Mouse (Mus musculus): ENCODE data around the gene Zdhhc5.
"Not testable (repeated sequence)": the region's sequence is repeated elsewhere in the genome, so short reads cannot be mapped to it uniquely, and the experiment has no call there.

Zdhhc5 gene

DNA sequence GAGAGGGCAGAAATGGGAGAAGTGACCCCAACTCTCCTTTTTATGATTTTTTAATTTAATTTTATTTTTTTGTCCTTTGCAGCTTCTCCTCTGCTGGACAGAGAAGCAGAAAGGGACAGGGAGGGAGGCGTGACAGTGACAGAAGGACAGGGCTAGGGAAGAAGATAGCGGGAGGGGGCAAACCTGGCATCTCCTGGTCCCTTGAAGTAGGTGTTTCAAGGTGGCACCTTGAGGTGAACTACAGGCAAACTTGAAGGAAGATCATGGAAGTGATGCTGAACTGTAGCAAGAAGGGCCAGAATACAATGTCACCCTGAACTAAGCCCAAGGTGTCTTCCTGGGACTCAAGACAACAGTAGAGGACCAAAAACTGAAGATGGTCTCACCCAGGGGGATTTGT is 19.9 kb upstream of the Zdhhc5 start:
- no peak for DNase-seq

- peak; percentile 34 to 48 for DNase-seq
Measured at GRCm38 (mm10) chr2:84734351-84734864, 19.4 kb upstream of the Zdhhc5 start.

DNA sequence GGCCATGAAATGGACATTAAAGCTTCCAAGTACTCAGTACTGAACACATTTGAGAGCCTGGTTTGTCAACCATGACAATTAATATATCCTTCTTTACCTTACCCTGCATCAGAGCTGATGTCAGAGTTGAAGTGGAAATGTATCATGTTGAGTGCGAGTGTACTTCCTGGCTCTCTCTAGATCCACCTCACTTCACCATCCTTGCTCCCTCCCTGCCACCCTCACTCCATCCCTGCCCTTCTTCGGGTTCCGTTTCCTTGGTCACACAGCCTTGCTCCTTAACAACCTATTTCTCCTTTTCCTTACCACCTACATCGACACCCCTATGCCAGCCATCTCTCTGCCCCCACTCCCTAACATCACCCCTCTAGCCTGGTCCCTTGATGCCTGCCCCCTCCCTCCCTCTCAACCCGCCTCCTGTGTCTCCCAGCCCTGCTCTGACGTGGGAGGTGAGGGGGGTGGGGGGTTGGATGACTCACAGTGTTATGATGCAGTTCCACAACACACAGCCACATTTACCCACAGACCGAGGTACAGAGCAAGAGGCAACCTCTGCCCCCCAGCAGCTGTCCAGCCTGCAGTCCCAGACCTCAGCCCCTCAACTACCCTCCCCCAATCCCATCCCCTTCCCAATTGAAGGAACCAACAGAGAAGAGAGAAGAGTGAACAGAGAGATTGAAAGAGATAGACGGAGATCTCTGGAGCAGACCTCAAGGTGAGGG is 18.8 kb upstream of the Zdhhc5 start, which contains the start of gene Ypel4:
Gene Ypel4 (plus strand): TSS at position 480 of the 722 bp plus-strand sequence.
- DNase-seq: peak; percentile 65 to 70

- DNase-seq: no peak
Measured at GRCm38 (mm10) chr2:84732394-84732793, 17.4 kb upstream of the Zdhhc5 start.

DNA sequence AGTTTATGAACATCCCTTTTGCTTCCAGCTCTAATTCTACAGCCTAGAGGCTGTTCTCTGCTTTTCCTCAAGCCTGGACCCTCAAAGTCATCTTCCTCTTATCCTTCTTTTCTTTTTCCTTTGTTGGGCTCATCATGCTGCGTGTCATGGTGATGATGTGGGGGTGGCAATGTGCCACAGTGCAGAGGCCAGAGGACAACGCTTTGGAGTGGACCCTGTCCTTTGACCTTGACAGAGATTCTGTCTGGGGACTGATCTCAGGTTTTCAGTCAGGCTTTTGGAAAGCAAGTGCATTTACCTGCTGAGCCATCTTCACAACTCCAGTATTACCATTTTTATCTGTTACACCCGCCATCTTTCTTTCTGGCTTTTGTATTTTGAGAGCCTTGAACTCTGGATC is 16.2 kb upstream of the Zdhhc5 start:
- DNase-seq: no peak

GRCm38 (mm10) chr2:84728191-84728590 is 13.2 kb upstream of the Zdhhc5 start:
- not testable (repeated sequence) for DNase-seq

- peak; percentile 96 to 98 for DNase-seq
Measured at GRCm38 (mm10) chr2:84727172-84727858, 12.3 kb upstream of the Zdhhc5 start, which contains the start of gene Clp1. Gene Clp1, minus strand, starts transcription at chr2:84727350.

DNA sequence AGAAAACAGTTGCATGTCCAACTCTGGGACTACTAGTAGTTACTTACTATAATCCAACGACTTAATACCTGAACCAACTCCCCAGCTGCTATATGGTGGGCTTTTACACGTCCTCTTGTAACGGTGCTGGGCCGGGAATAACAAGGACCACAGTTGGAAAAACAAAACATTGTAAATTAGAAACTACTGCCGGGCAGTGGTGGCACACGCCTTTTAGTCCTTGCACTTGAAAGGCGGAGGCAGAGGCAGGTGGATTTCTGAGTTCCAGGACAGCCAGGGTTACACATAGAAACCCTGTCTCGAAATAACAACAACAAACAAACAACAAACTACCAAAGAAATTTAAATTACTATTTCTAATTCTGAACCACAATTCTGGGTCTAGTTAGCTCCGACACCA is 11.7 kb upstream of the Zdhhc5 start:
- no peak for DNase-seq

GRCm38 (mm10) chr2:84725770-84726169 is 10.8 kb upstream of the Zdhhc5 start:
- DNase-seq: no peak

DNA sequence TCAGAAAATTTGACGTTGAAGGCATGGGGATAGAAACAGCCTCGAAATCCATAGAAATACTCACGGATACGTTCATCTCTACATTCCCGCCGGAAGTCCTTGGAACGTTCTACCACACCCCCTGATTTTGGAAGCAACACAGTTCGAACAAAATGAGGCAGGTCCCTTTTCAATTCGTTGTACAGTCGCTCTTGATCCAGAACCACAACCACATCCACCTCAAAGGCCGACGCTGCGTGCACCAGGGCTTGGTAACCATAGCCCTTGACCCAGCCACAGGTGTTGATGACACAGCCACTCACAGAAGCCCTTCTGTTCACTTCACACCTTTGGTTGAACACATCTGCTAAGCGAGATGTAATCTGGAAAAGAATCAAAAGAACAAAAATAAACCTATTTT is 8.9 kb upstream of the Zdhhc5 start:
- DNase-seq: no peak

GRCm38 (mm10) chr2:84721182-84721581 is 6.2 kb upstream of the Zdhhc5 start:
- no peak for DNase-seq

DNA sequence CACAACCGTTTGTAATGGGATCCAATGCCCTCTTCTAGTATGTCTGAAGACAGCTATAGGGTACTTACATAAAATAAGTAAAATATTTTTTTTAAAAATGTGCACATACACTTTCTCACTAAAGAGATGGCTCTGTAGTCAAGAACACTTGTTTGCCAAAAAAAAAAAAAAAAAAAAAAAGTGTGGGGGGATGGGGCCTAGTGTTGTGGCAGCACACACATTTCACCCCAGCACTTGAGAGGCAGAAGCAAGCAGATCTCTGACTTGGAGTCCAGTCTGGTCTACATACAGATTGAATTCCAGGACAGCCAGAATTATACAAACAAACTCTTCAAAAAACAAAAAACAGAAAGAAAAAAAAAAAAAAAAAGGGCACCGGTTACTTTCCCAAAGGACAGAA is 5.7 kb upstream of the Zdhhc5 start:
- no peak for DNase-seq

- no peak for DNase-seq
Measured at GRCm38 (mm10) chr2:84717357-84717756, 2.4 kb upstream of the Zdhhc5 start.

DNA sequence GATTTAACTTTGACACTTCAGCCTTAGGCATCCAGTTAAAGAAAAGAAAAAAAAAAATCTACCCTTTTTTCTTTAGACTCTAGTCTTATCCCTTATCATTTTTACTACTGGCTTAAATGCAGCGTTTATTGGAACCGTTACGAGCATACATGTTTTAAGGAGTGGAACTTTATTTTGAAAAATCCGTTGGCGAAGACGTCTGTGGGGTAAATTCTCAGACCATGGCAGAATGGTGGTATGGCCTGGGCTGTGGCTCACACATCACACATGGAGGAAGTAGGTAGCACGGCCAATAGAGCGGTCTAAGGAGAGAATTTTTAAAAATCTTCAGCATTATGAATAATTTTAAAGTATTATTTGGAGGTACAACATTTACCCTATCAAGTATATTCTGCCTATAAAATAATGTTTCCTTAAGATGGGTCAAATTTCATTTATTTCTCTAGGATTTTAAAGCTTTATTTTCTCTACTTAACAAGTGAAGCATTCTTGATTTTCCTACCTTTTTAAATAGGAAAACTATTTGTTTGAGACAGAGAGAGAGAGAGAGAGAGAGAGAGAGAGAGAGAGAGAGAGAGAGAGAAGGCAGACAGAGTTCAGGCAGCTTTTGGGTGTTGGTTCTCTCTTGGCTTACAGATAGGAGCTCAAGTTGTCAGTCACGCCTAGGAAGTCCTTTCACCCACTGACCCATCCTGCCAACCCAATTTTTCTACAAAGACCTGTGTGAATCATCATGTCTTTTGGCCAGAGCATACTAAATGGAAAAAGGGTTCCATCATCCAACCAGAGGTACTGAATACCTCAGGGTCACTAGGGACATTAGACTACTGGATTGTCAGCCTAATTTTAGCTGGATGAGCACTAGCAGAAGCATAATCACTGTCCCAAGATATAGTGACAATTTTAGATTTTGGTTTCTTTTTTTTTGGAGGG is 1.7 kb upstream of the Zdhhc5 start:
- DNase-seq: no peak

DNA sequence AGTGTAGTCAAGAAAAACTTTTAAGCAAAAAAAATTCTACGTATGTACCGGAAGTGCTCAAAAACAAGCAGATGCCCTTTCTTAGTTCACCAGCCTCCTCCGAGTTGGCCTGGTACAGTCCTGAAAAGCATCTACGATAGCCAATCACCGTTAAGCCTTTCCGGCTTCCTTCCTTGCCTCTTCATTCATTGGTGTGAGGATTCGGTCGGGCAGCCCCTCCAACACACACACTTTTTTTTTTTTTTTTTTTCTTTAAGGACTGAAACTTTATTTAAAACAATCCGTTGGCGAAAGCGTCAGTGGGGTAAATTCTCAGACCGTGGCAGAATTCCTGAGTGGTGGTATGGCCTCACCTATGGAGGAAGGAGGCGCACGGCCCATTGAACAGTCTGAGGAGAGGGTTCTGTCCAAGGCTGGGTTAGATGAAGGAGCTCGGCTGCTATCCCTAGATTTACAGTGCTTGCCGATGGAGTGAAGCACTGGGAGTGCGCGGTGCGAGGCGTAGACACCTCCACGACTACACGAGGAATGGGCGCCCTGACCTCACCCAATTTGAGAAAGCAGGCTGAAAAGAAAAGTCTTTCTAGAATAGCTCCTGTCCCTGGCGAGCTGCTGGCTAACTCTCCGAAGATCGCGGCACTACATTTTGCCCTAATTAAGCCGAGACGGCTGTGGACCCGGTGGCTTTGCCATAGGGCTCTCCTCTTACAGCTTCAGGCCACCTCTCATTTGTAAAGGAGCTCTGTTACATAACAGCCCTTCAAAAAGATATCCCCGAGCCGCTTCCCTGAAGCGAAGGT is 782 bp upstream of the Zdhhc5 start:
- peak; percentile 72 to 87 for DNase-seq

DNA sequence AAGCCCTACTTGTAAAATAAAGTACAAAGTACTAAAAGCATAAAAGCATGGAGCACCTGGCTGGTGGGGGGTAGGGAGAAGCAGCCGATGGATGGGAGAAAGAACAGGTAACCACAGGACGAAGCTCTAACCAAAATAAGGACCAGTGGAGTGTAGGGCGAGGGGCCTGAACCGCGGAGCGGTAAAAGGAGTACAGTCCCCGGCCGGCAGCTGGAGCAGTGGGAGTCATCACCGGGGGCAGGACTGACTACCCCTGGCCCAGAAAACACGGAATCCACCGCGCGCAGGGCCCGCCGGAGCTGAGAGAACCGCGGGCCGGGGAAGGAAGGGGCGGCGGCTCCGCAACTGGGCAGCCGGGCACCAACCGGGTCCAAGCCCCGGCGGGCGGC is 564 bp downstream of the Zdhhc5 start:
- DNase-seq: no peak

DNA sequence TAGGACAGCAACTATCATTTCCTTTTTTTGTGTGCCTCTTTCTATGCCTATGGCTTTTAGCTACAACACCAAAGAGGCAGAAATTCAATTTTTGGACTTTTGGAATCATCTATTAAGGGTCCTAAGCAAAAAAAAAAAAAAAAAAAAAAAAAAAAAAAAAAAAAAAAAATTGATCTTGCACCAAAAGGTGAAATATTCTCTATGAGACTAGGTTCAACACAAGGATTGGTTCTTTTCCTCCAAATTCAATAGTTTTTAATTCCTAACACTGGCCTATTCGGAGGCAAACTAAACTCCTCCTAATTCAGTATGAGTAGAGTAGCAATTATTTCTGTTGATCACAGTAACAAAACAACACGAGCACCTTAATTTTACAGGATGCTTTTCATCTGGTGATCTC is 3.1 kb downstream of the Zdhhc5 start:
- DNase-seq: no peak

DNA sequence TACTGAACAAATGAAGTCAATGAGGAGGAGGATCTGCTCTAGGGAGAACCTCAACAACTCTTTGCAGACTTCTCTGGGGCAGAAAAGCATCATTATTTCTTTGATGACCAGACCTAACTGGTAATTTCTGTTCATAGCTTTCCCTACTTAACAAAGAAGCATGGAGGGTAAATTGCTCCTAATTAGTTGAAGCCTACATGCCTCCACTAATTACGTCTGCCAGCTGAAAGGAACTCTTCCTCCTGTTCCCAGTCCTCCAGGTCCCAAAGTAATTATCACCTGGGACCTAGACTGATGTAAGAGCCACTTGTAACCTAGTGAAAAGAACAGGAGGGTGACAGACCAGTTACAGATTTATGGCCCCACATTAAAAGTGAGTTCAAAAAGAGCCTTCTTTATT is 7.5 kb downstream of the Zdhhc5 start:
- no peak for DNase-seq

DNA sequence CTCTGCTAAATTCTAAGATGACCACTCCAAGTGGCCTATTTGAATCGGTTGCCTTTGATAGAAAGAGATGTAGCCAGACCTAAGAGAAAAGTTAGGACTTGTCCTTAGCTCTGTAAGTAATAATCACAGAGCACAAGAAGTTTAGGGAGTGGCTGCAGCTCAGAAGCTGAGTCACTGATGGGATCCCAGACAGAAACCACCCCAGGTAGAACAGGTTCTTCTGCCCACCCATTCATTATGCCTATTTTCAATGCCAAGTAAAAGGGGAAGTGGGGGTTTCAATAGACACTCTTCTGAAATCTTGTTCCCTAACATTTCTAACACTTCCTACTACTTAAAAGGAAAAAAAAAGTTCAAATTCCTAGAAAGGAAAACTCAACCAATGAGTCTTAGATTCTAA is 9.7 kb downstream of the Zdhhc5 start:
- DNase-seq: no peak

DNA sequence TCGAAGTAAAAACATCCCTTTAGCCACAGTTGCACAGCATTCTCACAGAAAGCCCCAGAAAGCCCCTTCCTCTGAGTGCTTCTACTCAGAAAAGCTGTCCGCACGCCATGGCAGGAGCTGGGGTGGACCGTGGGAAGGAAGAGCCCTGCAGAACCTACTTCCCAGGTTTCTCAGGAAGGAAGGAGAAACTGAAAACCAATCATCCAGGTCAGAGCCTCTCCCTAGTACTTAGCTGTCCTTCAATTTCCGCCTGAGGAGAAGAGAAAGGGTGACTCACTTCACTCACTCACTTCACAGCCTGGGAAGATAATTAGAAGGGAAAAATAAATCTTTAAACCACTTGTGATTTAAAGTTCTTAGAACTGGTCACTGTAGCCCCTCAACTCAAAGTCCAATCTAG is 10.7 kb downstream of the Zdhhc5 start:
- DNase-seq: peak in 1 of 2 experiments; percentile 16

- no peak for DNase-seq
Measured at GRCm38 (mm10) chr2:84703497-84703896, 11.5 kb downstream of the Zdhhc5 start.

DNA sequence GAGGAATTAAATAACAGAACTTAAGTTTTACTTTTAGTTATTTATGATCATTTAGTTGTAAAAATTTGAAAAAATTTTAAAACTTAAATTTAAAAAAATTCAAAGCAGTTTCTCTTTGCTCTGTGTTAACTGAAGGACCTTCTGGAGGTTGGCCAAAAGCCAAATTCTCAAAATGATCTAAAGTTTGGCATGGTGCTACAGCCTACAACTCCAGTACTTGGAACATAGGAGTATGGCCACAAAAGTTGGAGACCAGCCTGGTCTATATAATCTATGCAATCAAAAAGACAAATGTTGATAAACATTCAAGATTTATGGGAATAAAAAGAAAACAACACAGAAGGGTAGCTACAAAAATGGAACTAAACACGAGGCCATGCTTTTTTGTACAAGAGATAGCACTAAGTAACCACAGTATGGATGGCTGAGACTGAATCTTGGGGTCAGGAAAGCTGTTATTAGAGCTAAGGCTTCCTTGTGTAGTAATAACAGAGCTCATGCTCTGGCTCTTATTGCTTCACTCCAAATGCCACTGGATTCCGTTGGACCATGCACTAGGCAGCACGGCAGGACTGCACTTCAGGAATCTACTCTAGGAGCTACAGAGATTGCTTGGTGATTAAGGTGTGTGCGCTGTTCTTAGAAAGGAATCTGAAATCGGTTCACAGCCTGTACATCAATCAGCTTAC is 19.8 kb downstream of the Zdhhc5 start:
- DNase-seq: no peak

Data from kidney, postnatal 4 days (tissue).